Mouse (Mus musculus) ES-E14 (cell line): ENCODE measurements at regions not wholly inside any gene's neighbourhood (a gene's known extent, or its start where the extent isn't known, plus 50 kb on each side); places are given as distances from the start of the nearest gene placed in this dataset.

Experiments
- DNase-seq: peaks from one replicate; pipeline ENCODE4 v3.0.0-alpha.2; 2013; ENCODE audit warnings: low read depth, low spot score
- H3K27ac ChIP-seq: 2 replicates; pipeline ENCODE4 v1.5.1; 2012; ENCODE audit warnings: low read depth, mild to moderate bottlenecking, low read length, moderate library complexity, mixed read lengths; ENCODE audit not compliant: poor library complexity, insufficient read depth, severe bottlenecking
- H3K36me3 ChIP-seq: 2 replicates; pipeline ENCODE4 v1.6.1; 2012; ENCODE audit warnings: mild to moderate bottlenecking, low read length, moderate library complexity, mixed read lengths; ENCODE audit not compliant: control insufficient read depth, poor library complexity, insufficient read depth, severe bottlenecking
- H3K4me1 ChIP-seq, 2 experiments: fragments of 150-350 bp in 1 of 2; sonication (generic) in 1 of 2; 2 replicates each; pipeline ENCODE4 v1.6.1; 2012; ENCODE audit warnings: low read length in 2 of 2, mild to moderate bottlenecking in 1 of 2, mixed read lengths in 1 of 2; ENCODE audit not compliant: control insufficient read depth in 2 of 2, insufficient read depth in 2 of 2, poor library complexity in 1 of 2
- H3K4me3 ChIP-seq, 2 experiments: fragments of 150-350 bp in 1 of 2; sonication (generic) in 1 of 2; 2 replicates each; pipeline ENCODE4 v1.5.1; 2012; ENCODE audit warnings: low read length in 2 of 2, low read depth in 1 of 2, mild to moderate bottlenecking in 1 of 2, mixed read lengths in 1 of 2; ENCODE audit not compliant: insufficient read depth in 1 of 2, poor library complexity in 1 of 2, severe bottlenecking in 1 of 2
- H3K9ac ChIP-seq: 2 replicates; pipeline ENCODE4 v1.6.1; 2012; ENCODE audit warnings: low read depth, mild to moderate bottlenecking, low read length, mixed read lengths; ENCODE audit not compliant: poor library complexity, insufficient read depth, severe bottlenecking
- H3K9me3 ChIP-seq: fragments of 150-350 bp; sonication (generic); 2 replicates; pipeline ENCODE4 v1.6.1; 2012; ENCODE audit warnings: low read depth, mild to moderate bottlenecking, low read length; ENCODE audit not compliant: control insufficient read depth, insufficient read depth
- CHD2 ChIP-seq: IDR thresholded peaks from 2 replicates; pipeline ENCODE4 v1.6.1; 2014; ENCODE audit warnings: mild to moderate bottlenecking, low read depth, low read length, inconsistent platforms
- HCFC1 ChIP-seq: IDR thresholded peaks from 2 replicates; pipeline ENCODE4 v1.6.1; 2012; ENCODE audit warnings: low read length, inconsistent platforms, borderline replicate concordance; ENCODE audit not compliant: insufficient read depth
- MAFK ChIP-seq: IDR thresholded peaks from 2 replicates; pipeline ENCODE4 v1.6.1; 2014; ENCODE audit warnings: mild to moderate bottlenecking, low read depth, low read length, inconsistent platforms; ENCODE audit not compliant: insufficient read depth
- ZC3H11A ChIP-seq: IDR thresholded peaks from 2 replicates; pipeline ENCODE4 v1.6.1; 2012; ENCODE audit warnings: low read depth, mild to moderate bottlenecking, inconsistent platforms, low read length, borderline replicate concordance
- ZNF384 ChIP-seq: IDR thresholded peaks from 2 replicates; pipeline ENCODE4 v1.6.1; 2012; ENCODE audit warnings: low read depth, low read length, inconsistent platforms
- in situ Hi-C, 2 experiments: fragments of 600-800 bp; cut with MboI; formaldehyde crosslinking; loops; one replicate each; pipeline ENCODE4 v1.15.1; 2025; ENCODE audit warnings: low sequenced_read_pairs in 2 of 2, inconsistent platforms in 1 of 2; ENCODE audit not compliant: unreplicated experiment in 2 of 2

GRCm38 (mm10) chrX:11893606-11894279 lies 266.4 kb downstream of the Bcor start:
- peaks cover 0 to 7% of the 10 kb centered on the region in 2 experiments; a peak in 1 of 4 replicates for H3K4me1 ChIP-seq
- TF ChIP-seq ZC3H11A (no peak), MAFK (no peak), HCFC1 (no peak), CHD2 (no peak), ZNF384 (no peak)
- in situ Hi-C loops: no loop called here
- no peak overlapping the region for H3K4me3 ChIP-seq
- no peak for DNase-seq
- no peaks in the 10 kb centered on the region for H3K36me3 ChIP-seq
- H3K9ac ChIP-seq: no peak overlapping the region
- H3K9me3 ChIP-seq: no peaks in the 10 kb centered on the region
- no peak overlapping the region for H3K27ac ChIP-seq

- Histone ChIP-seq H3K9ac (no peak overlapping the region), H3K4me3 (no peak overlapping the region), H3K36me3 (no peaks in the 10 kb centered on the region), H3K4me1 (peaks cover 3 to 10% of the 10 kb centered on the region in 2 experiments; a peak in 2 of 4 replicates), H3K27ac (no peak overlapping the region), H3K9me3 (no peaks in the 10 kb centered on the region)
- no peak for DNase-seq
- TF ChIP-seq MAFK: no peak
- no peak for TF ChIP-seq HCFC1
- no peak for TF ChIP-seq ZC3H11A
- TF ChIP-seq ZNF384: no peak
- no peak for TF ChIP-seq CHD2
- in situ Hi-C loops: no loop called here
Observed at GRCm38 (mm10) chrX:11894280-11894662, 265.9 kb downstream of the Bcor start.

GRCm38 (mm10) chrX:11895396-11895795 lies 264.8 kb downstream of the Bcor start:
- H3K9me3 ChIP-seq: no peaks in the 10 kb centered on the region
- H3K4me1 ChIP-seq: peaks cover 3 to 16% of the 10 kb centered on the region in 2 experiments; a peak in 2 of 4 replicates
- DNase-seq: no peak
- H3K36me3 ChIP-seq: no peaks in the 10 kb centered on the region
- no peak overlapping the region for H3K9ac ChIP-seq
- no peak overlapping the region for H3K27ac ChIP-seq
- no peak for TF ChIP-seq ZC3H11A
- no peak for TF ChIP-seq ZNF384
- TF ChIP-seq CHD2: no peak
- TF ChIP-seq HCFC1: no peak
- TF ChIP-seq MAFK: no peak
- in situ Hi-C loops: no loop called here
- H3K4me3 ChIP-seq: no peak overlapping the region

GRCm38 (mm10) chrX:11898280-11898679 lies 261.9 kb downstream of the Bcor start:
- H3K27ac ChIP-seq: no peak overlapping the region
- no peak overlapping the region for H3K4me3 ChIP-seq

More at GRCm38 (mm10) chrX:11898280-11898679, 261.9 kb downstream of the Bcor start:
- H3K4me1 ChIP-seq: peaks cover 3 to 14% of the 10 kb centered on the region in 2 experiments; a peak in 2 of 4 replicates
- DNase-seq: no peak
- no peak for TF ChIP-seq MAFK
- TF ChIP-seq CHD2: no peak
- TF ChIP-seq ZC3H11A: no peak
- TF ChIP-seq ZNF384: no peak
- TF ChIP-seq HCFC1: no peak
- no peaks in the 10 kb centered on the region for H3K9me3 ChIP-seq
- in situ Hi-C loops: no loop called here
- H3K36me3 ChIP-seq: no peaks in the 10 kb centered on the region
- no peak overlapping the region for H3K9ac ChIP-seq
